Mouse (Mus musculus) T-helper 17 cell (primary cell): ENCODE data around the gene Shc3.

Source experiments
- in situ Hi-C, 2 experiments: fragments of 300-600 bp; cut with MboI, MseI; formaldehyde crosslinking; loops; 1 replicate in 1 of 2; 2 replicates in 1 of 2; pipeline ENCODE4 v1.15.1; 2025; ENCODE audit warnings: high pct_unique_total_duplicates in 2 of 2

Gene Shc3

GRCm38 (mm10) chr13:51418942-51419451 is 150.2 kb downstream of the Shc3 start:
- in situ Hi-C loops = loop anchor here in 1 of 2 experiments (10.0 to 25.0 kb wide), 4 partner anchors 216 to 1543 kb away; partner anchors contain the start of gene Sema4d

- in situ Hi-C loops = loop anchor here in 1 of 2 experiments (10.0 to 25.0 kb wide), 4 partner anchors 216 to 1544 kb away; partner anchors contain the start of gene Sema4d
Observed at GRCm38 (mm10) chr13:51418268-51418941, 150.8 kb downstream of the Shc3 start.

- in situ Hi-C loops = loop anchor here in 1 of 2 experiments (10.0 to 25.0 kb wide), 4 partner anchors 217 to 1545 kb away; partner anchors contain the start of gene Sema4d
Observed at GRCm38 (mm10) chr13:51417796-51418195, 151.4 kb downstream of the Shc3 start.

GRCm38 (mm10) chr13:51416727-51417126 is 152.5 kb downstream of the Shc3 start:
- in situ Hi-C loops = loop anchor here in 1 of 2 experiments (10.0 to 25.0 kb wide), 4 partner anchors 218 to 1546 kb away; partner anchors contain the start of gene Sema4d

- in situ Hi-C loops = loop anchor here (5.0 to 25.0 kb wide), 5 partner anchors 221 to 1549 kb away; partner anchors contain the start of genes Nxnl2 (in 1 of the 2) and Sema4d (in 1 of the 2)
Observed at GRCm38 (mm10) chr13:51413461-51413860, 155.8 kb downstream of the Shc3 start.

- in situ Hi-C loops = loop anchor here (5.0 to 25.0 kb wide), 5 partner anchors 223 to 1550 kb away; partner anchors contain the start of genes Nxnl2 (in 1 of the 2) and Sema4d (in 1 of the 2)
Observed at GRCm38 (mm10) chr13:51411696-51412430, 157.4 kb downstream of the Shc3 start.

- in situ Hi-C loops = loop anchor here (5.0 to 25.0 kb wide), 5 partner anchors 224 to 1551 kb away; partner anchors contain the start of genes Nxnl2 (in 1 of the 2) and Sema4d (in 1 of the 2)
Observed at GRCm38 (mm10) chr13:51411243-51411642, 158.0 kb downstream of the Shc3 start.

- in situ Hi-C loops = loop anchor here (5.0 to 25.0 kb wide), 5 partner anchors 223 to 1552 kb away; partner anchors contain the start of genes Nxnl2 (in 1 of the 2) and Sema4d (in 1 of the 2)
Observed at GRCm38 (mm10) chr13:51409936-51410481, 159.2 kb downstream of the Shc3 start.

- in situ Hi-C loops = loop anchor here in 1 of 2 experiments (25.0 kb wide), 3 partner anchors 221 to 1554 kb away; partner anchors contain the start of gene Sema4d
Observed at GRCm38 (mm10) chr13:51408519-51409001, 160.7 kb downstream of the Shc3 start, which contains the start of gene S1pr3. Gene S1pr3, plus strand, starts transcription at chr13:51408639.

GRCm38 (mm10) chr13:51407541-51408217 is 161.5 kb downstream of the Shc3 start:
- in situ Hi-C loops = loop anchor here in 1 of 2 experiments (25.0 kb wide), 3 partner anchors 220 to 1555 kb away; partner anchors contain the start of gene Sema4d

- in situ Hi-C loops = loop anchor here in 1 of 2 experiments (25.0 kb wide), 3 partner anchors 219 to 1556 kb away; partner anchors contain the start of gene Sema4d
Observed at GRCm38 (mm10) chr13:51405731-51406320, 163.4 kb downstream of the Shc3 start.

GRCm38 (mm10) chr13:51404566-51404965 is 164.7 kb downstream of the Shc3 start:
- in situ Hi-C loops = loop anchor here in 1 of 2 experiments (25.0 kb wide), 3 partner anchors 217 to 1558 kb away; partner anchors contain the start of gene Sema4d

- in situ Hi-C loops = loop anchor here in 1 of 2 experiments (25.0 kb wide), 3 partner anchors 214 to 1561 kb away; partner anchors contain the start of gene Sema4d
Observed at GRCm38 (mm10) chr13:51400736-51401501, 168.3 kb downstream of the Shc3 start.

GRCm38 (mm10) chr13:51400186-51400719 is 169.0 kb downstream of the Shc3 start:
- in situ Hi-C loops = loop anchor here in 1 of 2 experiments (25.0 kb wide), 3 partner anchors 213 to 1562 kb away; partner anchors contain the start of gene Sema4d

GRCm38 (mm10) chr13:51399562-51399961 is 169.7 kb downstream of the Shc3 start:
- in situ Hi-C loops = loop anchor here (10.0 kb wide), 2 partner anchors 965 to 985 kb away; partner anchors contain the start of gene Fbxw17 (in 1 of the 2)

GRCm38 (mm10) chr13:51397861-51398260 is 171.4 kb downstream of the Shc3 start:
- in situ Hi-C loops = loop anchor here (10.0 kb wide), 2 partner anchors 963 to 983 kb away; partner anchors contain the start of gene Fbxw17 (in 1 of the 2)

GRCm38 (mm10) chr13:51392256-51392655 is 177.0 kb downstream of the Shc3 start:
- in situ Hi-C loops = loop anchor here (10.0 kb wide), 2 partner anchors 957 to 977 kb away; partner anchors contain the start of gene Fbxw17 (in 1 of the 2)
